Mouse (Mus musculus): ENCODE measurements around the gene Gm6164. TPM values are rescaled to one million over a fixed set of nuclear protein-coding genes. Genes with fewer than 3 reads are reported as not detected.

The Gm6164 gene
- total RNA-seq (2023) = not detected

GRCm38 (mm10) chr7:20205507-20205906 lies at the start of gene Gm6164:
Gene Gm6164 (minus strand): TSS chr7:20205607.

DNA sequence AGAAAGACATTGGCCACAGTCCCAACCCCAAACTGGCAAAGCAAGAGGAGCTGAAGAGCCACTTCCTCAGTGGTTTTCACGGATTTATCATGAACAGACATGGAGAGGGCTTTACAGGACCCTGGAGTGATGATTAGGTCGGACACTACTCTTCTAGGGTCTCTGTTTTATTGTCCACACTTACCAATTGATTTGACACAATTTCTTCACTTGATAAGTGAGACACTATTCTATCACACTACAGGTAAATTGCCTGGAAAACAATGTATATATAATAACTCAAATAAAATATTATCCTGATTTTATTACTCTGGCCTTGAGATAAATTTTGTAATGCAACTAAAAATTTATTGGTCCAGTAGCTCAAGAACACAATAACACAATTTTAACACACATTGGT lies 28.3 kb upstream of the Gm6164 start, which contains the start of gene Gm4498:
Gene Gm4498 (minus strand): TSS at position 101 of the 400 bp plus-strand sequence.

DNA sequence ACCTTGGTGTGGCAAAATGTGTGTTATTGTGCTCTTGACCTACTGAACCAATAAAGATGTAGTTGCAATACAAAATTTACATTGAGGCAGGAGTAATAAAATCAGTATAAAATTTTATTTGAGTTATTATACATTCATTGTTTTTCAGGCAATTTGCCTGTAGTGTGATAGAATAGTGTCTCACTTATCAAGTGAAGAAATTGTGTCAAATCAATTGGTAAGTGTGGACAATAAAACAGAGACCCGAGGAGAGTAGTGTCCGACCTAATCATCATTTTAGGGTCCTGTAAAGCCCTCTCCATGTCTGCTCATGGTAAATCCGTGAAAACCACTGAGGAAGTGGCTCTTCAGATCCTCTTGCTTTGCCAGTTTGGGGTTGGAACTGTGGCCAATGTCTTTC lies 12.0 kb downstream of the Gm6164 start, which contains the start of gene Vmn1r95:
Gene Vmn1r95 (plus strand): TSS at position 301 of the 400 bp plus-strand sequence.

GRCm38 (mm10) chr7:20168277-20168676 lies 37.1 kb downstream of the Gm6164 start, which contains the start of gene Vmn1r94:
Gene Vmn1r94 (minus strand): TSS chr7:20168377.

Other genes with a start within 250 kb of the Gm6164 start
- gene Ceacam20, start 240.2 kb downstream of the Gm6164 start, total RNA-seq (2023) = not detected
- gene Nlrp9b, start 214.1 kb downstream of the Gm6164 start, total RNA-seq (2023) = not detected
- gene Vmn1r91, start 105.9 kb downstream of the Gm6164 start, total RNA-seq (2023) = not detected
- gene Gm16442, start 83.0 kb downstream of the Gm6164 start, total RNA-seq (2023) = not detected
- gene Vmn1r93, start 66.5 kb downstream of the Gm6164 start, total RNA-seq (2023) = not detected
- not detected for gene Vmn1r94, start 37.2 kb downstream of the Gm6164 start, total RNA-seq (2023)
- gene Vmn1r95, start 11.9 kb downstream of the Gm6164 start, total RNA-seq (2023) = not detected
- gene Gm4498, start 28.2 kb upstream of the Gm6164 start, total RNA-seq (2023) = not detected
- not detected for gene Gm5890, start 57.2 kb upstream of the Gm6164 start, total RNA-seq (2023)
- gene Gm4133, start 128.5 kb upstream of the Gm6164 start, total RNA-seq (2023) = not detected
- gene Gm5728, start 169.8 kb upstream of the Gm6164 start, total RNA-seq (2023) = not detected
- not detected for gene Vmn1r100, start 212.3 kb upstream of the Gm6164 start, total RNA-seq (2023)
- gene Vmn1r101, start 237.0 kb upstream of the Gm6164 start, total RNA-seq (2023) = not detected